Mouse (Mus musculus): Measurements from ENCODE around the gene Syne2.

DNA sequence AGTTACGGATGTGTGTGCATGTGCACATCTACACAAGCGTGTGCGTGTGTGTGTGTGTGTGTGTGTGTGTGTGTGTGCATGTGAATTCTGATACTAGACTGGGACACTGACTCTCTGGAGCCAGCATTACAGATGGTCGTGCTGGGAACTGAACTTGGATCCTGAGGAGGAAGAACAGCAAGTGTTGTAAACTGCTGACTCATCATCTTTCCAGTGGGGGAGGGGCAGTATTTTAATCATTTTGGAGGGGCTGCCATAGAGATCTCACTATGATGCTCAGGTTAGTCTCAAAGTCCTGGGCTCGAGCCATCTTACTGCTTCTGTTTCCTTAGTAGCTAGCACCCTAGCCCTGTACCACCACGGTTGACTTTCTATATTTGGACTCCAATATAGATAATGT, 5.5 kb downstream of the Syne2 start:
- TF ChIP-seq EP300 (IDR thresholded peaks at IDR 0.05; ENCODE audit: insufficient read depth, low read depth, low read length) (no peak), CTCF (IDR thresholded peaks at IDR 0.05) (no peak)

Data from heart, adult 2 months (tissue).